Mouse (Mus musculus): ENCODE measurements around the gene Ankrd28. TPM values are rescaled to one million over a fixed set of nuclear protein-coding genes. Genes with fewer than 3 reads are reported as not detected.
"Not testable (repeated sequence)": the region's sequence is repeated elsewhere in the genome, so short reads cannot be mapped to it uniquely, and the experiment has no call there.

Gene Ankrd28
- total and polyA plus RNA-seq, 2 experiments from 2014 or later: 7.3 to 28.0 TPM

GRCm38 (mm10) chr14:31772251-31772650 lies 58.2 kb downstream of the Ankrd28 start:
- no peak for TF ChIP-seq CTCF (IDR thresholded peaks at IDR 0.05)
- DNase-seq (ENCODE audit: low spot score) (no peak), ATAC-seq (ENCODE audit: low FRiP score) (no peak)
- Histone ChIP-seq H3K36me3 (ENCODE audit: insufficient read depth, low read length) (no peaks in the 10 kb centered on the region), H3K27ac (ENCODE audit: low read depth, low read length) (no peak overlapping the region), H3K9ac (replicated peaks; ENCODE audit: low read length, poor library complexity, severe bottlenecking) (no peak overlapping the region), H3K27me3 (ENCODE audit: insufficient read depth, low read length) (no peaks in the 10 kb centered on the region), H3K9me3 (ENCODE audit: low read length) (no peaks in the 10 kb centered on the region), H3K4me3 (ENCODE audit: low read depth, low read length) (no peak overlapping the region), H3K4me2 (ENCODE audit: low read depth, low read length, poor library complexity, severe bottlenecking) (no peak overlapping the region), H3K4me1 (ENCODE audit: insufficient read depth, low read length) (no peaks in the 10 kb centered on the region)

- DNase-seq (ENCODE audit: low spot score): no peak
- H3K9ac ChIP-seq (replicated peaks; ENCODE audit: low read length, poor library complexity, severe bottlenecking): no peak overlapping the region
- H3K4me2 ChIP-seq (ENCODE audit: low read depth, low read length, poor library complexity, severe bottlenecking): no peak overlapping the region
- H3K4me3 ChIP-seq (ENCODE audit: low read depth, low read length): no peak overlapping the region
- 89% methylated on average over 3 of the region's 3 CpGs for WGBS
- no peak overlapping the region for H3K27ac ChIP-seq (ENCODE audit: low read depth, low read length)
- H3K27me3 ChIP-seq (ENCODE audit: insufficient read depth, low read length): no peaks in the 10 kb centered on the region
- no peaks in the 10 kb centered on the region for H3K9me3 ChIP-seq (ENCODE audit: low read length)
- 0 out of 2 replicates have a peak, but pooled peaks cover 1% of the 10 kb centered on the region for H3K36me3 ChIP-seq (ENCODE audit: insufficient read depth, low read length)
- TF ChIP-seq CTCF (IDR thresholded peaks at IDR 0.05): no peak
- ATAC-seq (ENCODE audit: low FRiP score): no peak
- no peaks in the 10 kb centered on the region for H3K4me1 ChIP-seq (ENCODE audit: insufficient read depth, low read length)
Measured at GRCm38 (mm10) chr14:31768531-31768930, 61.9 kb downstream of the Ankrd28 start.

- Histone ChIP-seq H3K9ac (replicated peaks; ENCODE audit: low read length, poor library complexity, severe bottlenecking) (no peak overlapping the region), H3K4me1 (ENCODE audit: insufficient read depth, low read length) (no peaks in the 10 kb centered on the region), H3K27me3 (ENCODE audit: insufficient read depth, low read length) (no peaks in the 10 kb centered on the region), H3K4me2 (ENCODE audit: low read depth, low read length, poor library complexity, severe bottlenecking) (no peak overlapping the region), H3K36me3 (ENCODE audit: insufficient read depth, low read length) (0 out of 2 replicates have a peak, but pooled peaks cover 12% of the 10 kb centered on the region), H3K9me3 (ENCODE audit: low read length) (no peaks in the 10 kb centered on the region), H3K4me3 (ENCODE audit: low read depth, low read length) (no peak overlapping the region), H3K27ac (ENCODE audit: low read depth, low read length) (no peak overlapping the region)
- no peak for TF ChIP-seq CTCF (IDR thresholded peaks at IDR 0.05)
- ATAC-seq (ENCODE audit: low FRiP score) (no peak), DNase-seq (ENCODE audit: low spot score) (no peak)
- WGBS: 97% methylated on average over 2 of the region's 2 CpGs
Measured at GRCm38 (mm10) chr14:31764083-31764482, 66.4 kb downstream of the Ankrd28 start.

- 0 out of 2 replicates have a peak, but pooled peaks cover 12% of the 10 kb centered on the region for H3K36me3 ChIP-seq (ENCODE audit: insufficient read depth, low read length)
- no peak overlapping the region for H3K4me2 ChIP-seq (ENCODE audit: low read depth, low read length, poor library complexity, severe bottlenecking)
- H3K4me3 ChIP-seq (ENCODE audit: low read depth, low read length): no peak overlapping the region
- no peaks in the 10 kb centered on the region for H3K4me1 ChIP-seq (ENCODE audit: insufficient read depth, low read length)
- H3K27me3 ChIP-seq (ENCODE audit: insufficient read depth, low read length): no peaks in the 10 kb centered on the region
- DNase-seq (ENCODE audit: low spot score) (no peak), ATAC-seq (ENCODE audit: low FRiP score) (no peak)
- no peaks in the 10 kb centered on the region for H3K9me3 ChIP-seq (ENCODE audit: low read length)
- no peak overlapping the region for H3K9ac ChIP-seq (replicated peaks; ENCODE audit: low read length, poor library complexity, severe bottlenecking)
- 91% methylated on average over 7 of the region's 7 CpGs for WGBS
- no peak overlapping the region for H3K27ac ChIP-seq (ENCODE audit: low read depth, low read length)
- TF ChIP-seq CTCF (IDR thresholded peaks at IDR 0.05): no peak
Measured at GRCm38 (mm10) chr14:31761727-31762126, 68.7 kb downstream of the Ankrd28 start.

- Histone ChIP-seq H3K36me3 (ENCODE audit: insufficient read depth, low read length) (peaks cover 12% of the 10 kb centered on the region; the same call in 1 of the 2 replicates), H3K4me2 (ENCODE audit: low read depth, low read length, poor library complexity, severe bottlenecking) (no peak overlapping the region), H3K9me3 (ENCODE audit: low read length) (no peaks in the 10 kb centered on the region), H3K4me1 (ENCODE audit: insufficient read depth, low read length) (no peaks in the 10 kb centered on the region), H3K27me3 (ENCODE audit: insufficient read depth, low read length) (no peaks in the 10 kb centered on the region), H3K9ac (replicated peaks; ENCODE audit: low read length, poor library complexity, severe bottlenecking) (no peak overlapping the region), H3K27ac (ENCODE audit: low read depth, low read length) (no peak overlapping the region), H3K4me3 (ENCODE audit: low read depth, low read length) (no peak overlapping the region)
- DNase-seq (ENCODE audit: low spot score): no peak
- no peak for ATAC-seq (ENCODE audit: low FRiP score)
- no peak for TF ChIP-seq CTCF (IDR thresholded peaks at IDR 0.05)
- whole genome bisulfite sequencing: 90% methylated on average over 2 of the region's 2 CpGs
Measured at GRCm38 (mm10) chr14:31759195-31759594, 71.3 kb downstream of the Ankrd28 start.

GRCm38 (mm10) chr14:31758410-31758809 lies 72.0 kb downstream of the Ankrd28 start:
- not testable (repeated sequence) for H3K4me1 ChIP-seq (ENCODE audit: insufficient read depth, low read length); H3K4me3 ChIP-seq (ENCODE audit: low read depth, low read length); H3K36me3 ChIP-seq (ENCODE audit: insufficient read depth, low read length); H3K27me3 ChIP-seq (ENCODE audit: insufficient read depth, low read length); H3K27ac ChIP-seq (ENCODE audit: low read depth, low read length); H3K9ac ChIP-seq (replicated peaks; ENCODE audit: low read length, poor library complexity, severe bottlenecking); H3K4me2 ChIP-seq (ENCODE audit: low read depth, low read length, poor library complexity, severe bottlenecking); DNase-seq (ENCODE audit: low spot score); ATAC-seq (ENCODE audit: low FRiP score); H3K9me3 ChIP-seq (ENCODE audit: low read length)
- WGBS: over 99% methylated on average over 3 of the region's 3 CpGs
